Mouse (Mus musculus) G1E (cell line): ENCODE measurements around the gene Bclaf3.

Source experiments
- CTCF ChIP-seq: IDR thresholded peaks from 2 replicates; pipeline ENCODE4 v1.5.1; 2012; ENCODE audit warnings: low read depth, low read length, inconsistent platforms, mixed read lengths
- GATA1 ChIP-seq: IDR thresholded peaks from 2 replicates; pipeline ENCODE4 v1.6.1; 2012; ENCODE audit warnings: borderline replicate concordance, low read length, inconsistent platforms, mixed read lengths
- POLR2AphosphoS5 ChIP-seq: IDR thresholded peaks from 2 replicates; pipeline ENCODE4 v1.6.1; 2012; ENCODE audit warnings: low read depth, low read length, inconsistent platforms; ENCODE audit not compliant: insufficient replicate concordance
- TAL1 ChIP-seq: conservative IDR thresholded peaks from 2 replicates; pipeline ENCODE4 v1.6.1; 2012; ENCODE audit warnings: low read depth, low read length, inconsistent platforms, mixed read lengths

DNA sequence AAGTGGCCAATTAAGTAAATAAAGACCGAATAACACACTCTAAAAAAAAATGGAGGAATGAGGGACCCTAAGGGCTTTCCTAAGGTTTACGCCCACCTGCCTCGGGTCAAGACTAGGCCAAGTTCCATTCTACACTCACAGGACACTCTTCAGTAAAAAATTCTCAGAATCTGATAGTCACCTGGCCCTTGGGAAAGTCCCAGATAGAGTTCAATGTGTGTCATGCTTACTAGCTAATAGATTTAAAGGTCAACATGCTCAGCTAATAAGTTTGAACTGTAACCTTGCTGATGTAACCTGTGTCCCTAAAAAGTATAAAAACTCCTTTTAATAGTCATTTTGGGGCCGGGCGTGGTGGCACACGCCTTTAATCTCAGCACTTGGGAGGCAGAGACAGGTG lies 10.9 kb upstream of the Bclaf3 start:
- TF ChIP-seq CTCF, result no peak
- TF ChIP-seq GATA1, result no peak
- no peak for TF ChIP-seq TAL1
- no peak for TF ChIP-seq POLR2AphosphoS5
